Mouse (Mus musculus): ENCODE results near the gene Pmf1. TPM values are rescaled to one million over a fixed set of nuclear protein-coding genes. Genes with fewer than 3 reads are reported as not detected.
"Not testable (repeated sequence)": the region's sequence is repeated elsewhere in the genome, so short reads cannot be mapped to it uniquely, and the experiment has no call there.

The Pmf1 gene
- polyA plus RNA-seq, 2 experiments from 2014 or later, result 62.7 to 63.7 TPM

GRCm38 (mm10) chr3:88437454-88437853 lies 27.3 kb upstream of the Pmf1 start:
- ATAC-seq, result no peak

GRCm38 (mm10) chr3:88436395-88437201 lies 26.5 kb upstream of the Pmf1 start:
- no peak for ATAC-seq

GRCm38 (mm10) chr3:88435515-88435914 lies 25.4 kb upstream of the Pmf1 start:
- ATAC-seq, result no peak

- not testable (repeated sequence) for ATAC-seq
These were observed 18.5 kb upstream of the Pmf1 start for GRCm38 (mm10) chr3:88428639-88429038.

- ATAC-seq, result no peak
These were observed 17.3 kb upstream of the Pmf1 start for GRCm38 (mm10) chr3:88427342-88427905.

GRCm38 (mm10) chr3:88425708-88426420 lies 15.7 kb upstream of the Pmf1 start:
- no peak for ATAC-seq

- no peak for ATAC-seq
These were observed 15.2 kb upstream of the Pmf1 start for GRCm38 (mm10) chr3:88425330-88425689.

- ATAC-seq, result peak; percentile 100
These were observed 14.6 kb upstream of the Pmf1 start, which contains the start of gene Slc25a44 for GRCm38 (mm10) chr3:88424605-88425329. TSS of gene Slc25a44 (minus strand) at chr3:88425139.

- no peak for ATAC-seq
These were observed 12.0 kb upstream of the Pmf1 start for GRCm38 (mm10) chr3:88422020-88422720.

- ATAC-seq, result no peak
These were observed 10.6 kb upstream of the Pmf1 start for GRCm38 (mm10) chr3:88420771-88421170.

GRCm38 (mm10) chr3:88418016-88418415 lies 7.9 kb upstream of the Pmf1 start:
- no peak for ATAC-seq

- no peak for ATAC-seq
These were observed 5.5 kb upstream of the Pmf1 start for GRCm38 (mm10) chr3:88415668-88416067.

- no peak for ATAC-seq
These were observed 2.5 kb upstream of the Pmf1 start for GRCm38 (mm10) chr3:88412636-88413035.

GRCm38 (mm10) chr3:88411681-88412080 lies 1.6 kb upstream of the Pmf1 start:
- ATAC-seq, result no peak

- no peak for ATAC-seq
These were observed 507 bp upstream of the Pmf1 start for GRCm38 (mm10) chr3:88410645-88411031.

GRCm38 (mm10) chr3:88408953-88409352 lies 1.2 kb downstream of the Pmf1 start:
- no peak for ATAC-seq

- ATAC-seq, result no peak
These were observed 2.6 kb downstream of the Pmf1 start for GRCm38 (mm10) chr3:88407529-88407928.

GRCm38 (mm10) chr3:88407090-88407489 lies 3.0 kb downstream of the Pmf1 start:
- no peak for ATAC-seq

GRCm38 (mm10) chr3:88403522-88404230 lies 6.5 kb downstream of the Pmf1 start:
- ATAC-seq, result no peak

GRCm38 (mm10) chr3:88398666-88399065 lies 11.5 kb downstream of the Pmf1 start:
- no peak for ATAC-seq

- ATAC-seq, result no peak
These were observed 14.4 kb downstream of the Pmf1 start for GRCm38 (mm10) chr3:88395742-88396141.

GRCm38 (mm10) chr3:88395288-88395687 lies 14.8 kb downstream of the Pmf1 start:
- ATAC-seq, result no peak
